Mouse (Mus musculus) E14TG2a.4 (cell line): ENCODE results near the gene 4930426L09Rik.

Source experiments
- H3K27me3 ChIP-seq: 2 replicates; pipeline ENCODE4 v1.6.1; 2014; ENCODE audit warnings: low read length, control low read depth; ENCODE audit not compliant: insufficient read depth
- H3K36me3 ChIP-seq: 2 replicates; pipeline ENCODE4 v1.6.1; 2014; ENCODE audit warnings: low read length, control low read depth; ENCODE audit not compliant: insufficient read depth
- H3K4me1 ChIP-seq: replicated peaks from 2 replicates; pipeline ENCODE4 v1.6.1; 2014; ENCODE audit warnings: low read depth, low read length, control low read depth
- H3K4me3 ChIP-seq: replicated peaks from 2 replicates; pipeline ENCODE4 v1.5.1; 2014; ENCODE audit warnings: mild to moderate bottlenecking, low read length
- H3K9me3 ChIP-seq: 2 replicates; pipeline ENCODE4 v1.6.1; 2014; ENCODE audit warnings: low read length, control low read depth
- CTCF ChIP-seq: conservative IDR thresholded peaks from 2 replicates; pipeline ENCODE4 v1.5.1; 2014; ENCODE audit warnings: low read length
- NANOG ChIP-seq: IDR thresholded peaks from 2 replicates; pipeline ENCODE4 v1.6.1; 2014; ENCODE audit warnings: borderline replicate concordance, low read length, mixed read lengths
- POU5F1 ChIP-seq: IDR thresholded peaks from 2 replicates; pipeline ENCODE4 v1.6.1; 2014; ENCODE audit warnings: low read length, borderline replicate concordance

The 4930426L09Rik gene

DNA sequence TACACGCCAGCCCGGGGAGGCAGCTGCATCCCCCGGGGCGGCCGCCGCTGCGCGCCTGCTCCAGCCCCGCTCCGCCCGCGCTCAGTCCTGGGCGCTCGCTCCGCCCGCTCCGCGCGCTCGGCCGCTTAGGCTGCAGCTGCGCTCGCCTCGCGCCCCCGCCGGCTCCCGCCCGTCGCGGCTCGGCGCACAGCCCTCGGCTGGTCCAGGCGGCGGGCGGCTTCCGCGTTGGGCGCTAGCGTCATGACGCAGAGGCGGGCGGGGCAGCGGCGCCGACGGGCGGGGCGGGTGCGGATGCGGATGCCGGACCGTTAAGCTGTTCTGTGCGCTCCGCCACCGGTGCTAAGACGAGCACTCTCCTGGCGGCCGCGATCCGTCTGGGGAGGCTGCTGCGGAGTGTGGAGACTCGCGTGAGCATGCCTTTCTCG, at the start of gene 4930426L09Rik, which contains the start of gene Pip4k2a:
Gene 4930426L09Rik, plus strand, starts transcription at position 290 of the 425 bp plus-strand sequence.
Gene Pip4k2a, minus strand, starts transcription at position 73 of the 425 bp plus-strand sequence.
- H3K4me3 ChIP-seq: peak within 1 kb of the TSS; percentile 91
- H3K9me3 ChIP-seq: no peaks in the 10 kb centered on the region
- TF ChIP-seq CTCF: no peak
- TF ChIP-seq NANOG: no peak
- no peak for TF ChIP-seq POU5F1
- peaks cover 41% of the 10 kb centered on the region for H3K27me3 ChIP-seq
- H3K36me3 ChIP-seq: no peaks in the 10 kb centered on the region
- H3K4me1 ChIP-seq: peaks cover 23% of the 10 kb centered on the region

DNA sequence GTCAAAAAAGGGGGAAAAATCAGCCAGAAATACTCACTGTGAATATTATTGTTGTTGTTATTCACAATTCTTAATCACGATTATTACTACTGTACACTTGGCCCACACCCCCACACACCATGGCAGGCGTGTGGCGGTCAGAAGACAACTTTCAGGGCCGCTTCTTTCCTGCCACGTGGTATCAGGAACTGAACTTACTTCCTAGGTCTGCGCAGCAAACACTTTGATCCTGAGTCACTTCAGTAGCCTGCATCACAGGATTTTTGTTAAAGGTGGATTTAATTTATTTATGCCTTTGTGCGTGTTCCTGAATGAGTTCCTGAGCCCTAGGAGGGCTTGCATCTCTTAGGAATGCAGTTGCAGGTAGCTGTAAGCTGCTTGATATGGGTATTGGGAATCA, 49.4 kb upstream of the 4930426L09Rik start:
- TF ChIP-seq NANOG: no peak
- Histone ChIP-seq H3K27me3 (no peaks in the 10 kb centered on the region), H3K9me3 (no peaks in the 10 kb centered on the region), H3K36me3 (no peaks in the 10 kb centered on the region), H3K4me1 (no peaks in the 10 kb centered on the region), H3K4me3 (no peak overlapping the region)

DNA sequence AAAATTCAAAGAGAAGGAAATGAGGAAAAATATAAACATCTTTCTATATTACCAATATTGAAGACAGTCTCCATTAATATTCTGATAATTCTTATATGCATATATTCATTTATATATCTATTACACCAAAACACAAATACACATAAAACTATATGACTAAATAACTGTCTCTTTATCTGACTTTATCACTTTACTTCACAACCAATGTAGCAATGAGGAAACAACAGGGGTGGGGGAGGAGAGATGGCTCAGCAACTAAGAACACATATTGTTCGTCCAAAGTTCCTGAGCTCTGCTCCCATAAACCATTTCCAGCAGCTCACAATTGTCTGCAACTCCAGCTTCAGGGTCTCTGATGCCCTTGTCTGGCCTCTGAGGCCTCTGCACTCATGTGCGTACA, 47.4 kb upstream of the 4930426L09Rik start:
- no peak overlapping the region for H3K4me3 ChIP-seq
- no peak for TF ChIP-seq NANOG
- no peak for TF ChIP-seq CTCF
- no peak for TF ChIP-seq POU5F1
- no peaks in the 10 kb centered on the region for H3K36me3 ChIP-seq
- H3K4me1 ChIP-seq: no peaks in the 10 kb centered on the region
- H3K9me3 ChIP-seq: no peaks in the 10 kb centered on the region
- H3K27me3 ChIP-seq: no peaks in the 10 kb centered on the region

DNA sequence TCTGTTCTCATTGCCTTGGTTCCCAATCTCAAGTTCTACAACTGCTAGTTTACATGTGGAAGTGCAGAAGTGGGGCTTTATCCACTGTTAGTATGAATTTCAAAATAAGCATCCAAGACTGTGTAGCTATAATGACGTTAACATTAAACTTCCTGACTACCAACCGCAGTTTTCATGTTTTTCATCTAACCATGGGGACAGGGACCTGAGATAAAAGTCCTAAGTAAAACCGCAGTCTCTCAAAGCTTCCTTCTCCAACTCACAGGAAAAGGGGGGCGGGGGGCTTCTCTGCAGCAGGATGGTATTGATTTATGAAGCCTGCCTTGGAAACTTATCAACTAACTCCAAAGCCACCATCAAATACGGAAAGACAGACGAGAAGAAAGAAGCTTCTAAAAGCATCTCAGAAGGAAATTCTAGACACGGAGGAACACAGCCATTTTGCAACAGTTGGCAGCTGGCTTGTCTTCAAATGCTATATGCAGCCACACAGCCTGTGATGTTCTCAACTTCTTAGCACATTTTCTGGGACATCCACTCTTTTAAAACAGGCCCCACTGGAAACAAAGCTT, 46.0 kb upstream of the 4930426L09Rik start:
- Histone ChIP-seq H3K4me3 (no peak overlapping the region), H3K36me3 (no peaks in the 10 kb centered on the region), H3K4me1 (no peaks in the 10 kb centered on the region), H3K9me3 (no peaks in the 10 kb centered on the region), H3K27me3 (no peaks in the 10 kb centered on the region)
- TF ChIP-seq CTCF: no peak
- no peak for TF ChIP-seq NANOG
- no peak for TF ChIP-seq POU5F1

DNA sequence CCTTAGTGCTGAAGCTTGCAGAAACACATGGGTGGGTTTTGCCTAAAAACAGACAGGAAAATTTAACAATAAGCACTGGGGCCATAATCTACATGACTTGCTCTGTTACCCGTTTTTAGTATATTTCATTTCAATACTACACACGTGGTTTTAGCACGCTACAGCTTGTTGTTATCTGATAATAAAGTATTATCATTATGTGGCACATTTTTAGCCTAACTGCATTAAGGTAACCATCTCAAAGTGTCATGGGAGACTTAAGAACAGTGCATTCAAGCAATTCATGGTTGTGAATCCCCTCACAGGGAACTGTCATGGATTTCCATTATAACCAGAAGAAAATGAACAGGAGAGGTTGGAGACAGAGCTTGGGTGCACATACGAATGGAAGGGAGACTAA, 43.7 kb upstream of the 4930426L09Rik start:
- TF ChIP-seq POU5F1: no peak
- TF ChIP-seq CTCF: no peak
- TF ChIP-seq NANOG: no peak
- Histone ChIP-seq H3K9me3 (no peaks in the 10 kb centered on the region), H3K36me3 (no peaks in the 10 kb centered on the region), H3K27me3 (no peaks in the 10 kb centered on the region), H3K4me3 (no peak overlapping the region), H3K4me1 (0 out of 2 replicates have a peak, but pooled peaks cover 4% of the 10 kb centered on the region)

DNA sequence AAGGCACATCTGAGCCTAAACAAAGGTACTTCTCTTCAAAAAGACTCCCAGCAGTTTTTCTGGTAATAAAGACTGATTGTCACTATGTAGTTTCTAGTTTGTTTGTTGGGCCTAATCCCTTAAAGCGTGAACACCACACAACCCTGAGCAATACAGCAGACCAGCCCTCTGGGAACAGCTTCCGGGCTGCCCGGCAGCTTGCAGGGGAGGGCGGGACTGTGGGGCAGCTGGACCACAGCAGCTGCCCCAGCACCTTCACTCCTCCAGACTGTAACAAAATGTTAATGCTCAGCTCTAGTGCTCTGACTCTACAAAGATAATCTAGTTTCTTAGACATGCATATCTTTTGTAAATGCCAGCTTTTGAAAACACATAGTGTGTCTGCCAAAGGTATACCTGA, 43.1 kb upstream of the 4930426L09Rik start:
- Histone ChIP-seq H3K9me3 (no peaks in the 10 kb centered on the region), H3K4me3 (no peak overlapping the region), H3K36me3 (no peaks in the 10 kb centered on the region), H3K4me1 (0 out of 2 replicates have a peak, but pooled peaks cover 4% of the 10 kb centered on the region), H3K27me3 (no peaks in the 10 kb centered on the region)
- TF ChIP-seq CTCF (no peak), NANOG (no peak), POU5F1 (no peak)

DNA sequence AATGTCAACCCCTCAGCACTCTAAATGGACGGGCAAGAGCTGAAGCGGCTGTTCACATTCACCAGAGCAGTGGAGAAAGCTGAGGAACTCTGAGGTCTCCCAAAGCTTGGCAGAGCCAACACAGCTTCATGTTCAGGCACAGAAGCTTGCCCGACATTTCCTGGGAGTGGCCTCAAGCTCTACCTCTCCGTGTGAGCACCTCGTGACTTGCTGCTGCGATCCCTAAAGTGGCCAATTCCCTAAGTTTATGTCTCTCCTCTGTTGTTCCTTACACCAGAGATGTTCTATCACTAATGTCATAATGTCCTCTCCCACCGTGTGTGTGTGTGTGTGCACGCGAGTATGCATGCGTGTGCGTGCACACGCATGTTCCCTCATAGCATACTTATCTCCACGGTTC, 42.5 kb upstream of the 4930426L09Rik start:
- no peak overlapping the region for H3K4me3 ChIP-seq
- peaks cover 9% of the 10 kb centered on the region; the same call in 1 of the 2 replicates for H3K4me1 ChIP-seq
- no peaks in the 10 kb centered on the region for H3K27me3 ChIP-seq
- TF ChIP-seq CTCF: no peak
- no peak for TF ChIP-seq POU5F1
- no peak for TF ChIP-seq NANOG
- H3K36me3 ChIP-seq: no peaks in the 10 kb centered on the region
- no peaks in the 10 kb centered on the region for H3K9me3 ChIP-seq

DNA sequence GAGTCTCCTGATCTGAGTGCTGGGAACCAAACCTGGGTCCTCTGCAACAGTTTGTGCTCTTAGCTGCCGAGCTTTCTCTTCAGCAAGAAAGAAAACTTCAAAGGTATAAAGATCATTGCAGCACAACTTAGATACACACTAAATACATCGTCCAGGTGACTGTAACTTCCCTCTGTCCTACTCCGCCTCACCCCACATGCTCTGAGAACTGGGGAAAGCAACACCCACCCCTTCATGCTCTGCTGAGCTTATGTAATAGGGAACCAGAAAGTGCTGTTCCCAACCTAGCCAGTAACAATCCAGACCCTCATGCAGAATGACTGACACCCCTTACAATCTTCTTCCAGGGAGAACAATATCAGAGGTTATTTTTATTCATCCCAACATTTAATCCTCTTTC, 41.7 kb upstream of the 4930426L09Rik start:
- TF ChIP-seq NANOG: no peak
- TF ChIP-seq CTCF: no peak
- no peak for TF ChIP-seq POU5F1
- peaks cover 9% of the 10 kb centered on the region; the same call in 1 of the 2 replicates for H3K4me1 ChIP-seq
- no peaks in the 10 kb centered on the region for H3K27me3 ChIP-seq
- no peaks in the 10 kb centered on the region for H3K36me3 ChIP-seq
- no peaks in the 10 kb centered on the region for H3K9me3 ChIP-seq
- H3K4me3 ChIP-seq: no peak overlapping the region

DNA sequence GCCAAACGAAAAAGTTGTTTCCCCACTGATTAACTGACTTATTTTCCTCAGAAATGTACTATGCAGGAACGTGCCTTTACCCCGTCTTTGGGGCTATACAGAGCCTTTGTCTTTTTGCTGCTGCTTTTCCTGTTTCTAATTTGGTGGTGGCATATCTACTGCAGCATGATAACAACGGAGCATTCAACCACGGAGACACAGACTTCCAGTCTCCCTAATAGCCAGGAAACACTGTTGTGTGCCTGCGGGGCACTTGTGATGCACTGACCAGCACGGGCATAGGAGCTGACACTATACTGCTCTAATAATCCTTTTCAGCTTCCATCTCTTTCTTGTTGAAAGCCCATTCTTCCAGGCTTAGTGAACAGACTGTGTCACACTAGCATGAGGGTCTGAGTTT, 41.2 kb upstream of the 4930426L09Rik start:
- no peak for TF ChIP-seq CTCF
- no peak for TF ChIP-seq NANOG

More for the DNA sequence above, 41.2 kb upstream of the 4930426L09Rik start:
- Histone ChIP-seq H3K9me3 (no peaks in the 10 kb centered on the region), H3K27me3 (no peaks in the 10 kb centered on the region), H3K4me1 (peaks cover 9% of the 10 kb centered on the region; the same call in 1 of the 2 replicates), H3K36me3 (no peaks in the 10 kb centered on the region), H3K4me3 (no peak overlapping the region)
